Mouse (Mus musculus) liver, embryonic 13.5 days (tissue): Measurements from ENCODE around the gene Btnl6. TPM values are rescaled to one million over a fixed set of nuclear protein-coding genes. Genes with fewer than 3 reads are reported as not detected.
"Not testable (repeated sequence)": the region's sequence is repeated elsewhere in the genome, so short reads cannot be mapped to it uniquely, and the experiment has no call there.

Experiments used
- ATAC-seq: fragments of 200-750 bp; cut with Nextera tagmentation; 2 replicates; pipeline ENCODE4 v1.8.0; 2017; ENCODE audit warnings: low read depth, mild to moderate bottlenecking, moderate number of reproducible peaks, moderate library complexity
- DNase-seq: peaks from one replicate; pipeline ENCODE4 v3.0.0; 2022
- H3K27ac ChIP-seq: fragments of 300-500 bp; sonication (generic); 2 replicates; pipeline ENCODE4 v1.5.1; 2015; ENCODE audit warnings: moderate library complexity, mild to moderate bottlenecking, inconsistent platforms
- H3K27me3 ChIP-seq: fragments of 300-500 bp; sonication (generic); 2 replicates; pipeline ENCODE4 v1.6.1; 2015; ENCODE audit warnings: mild to moderate bottlenecking, inconsistent platforms
- H3K36me3 ChIP-seq: fragments of 300-500 bp; sonication (generic); 2 replicates; pipeline ENCODE4 v1.6.1; 2015; ENCODE audit warnings: mild to moderate bottlenecking, inconsistent platforms
- H3K4me1 ChIP-seq: fragments of 300-500 bp; sonication (generic); replicated peaks from 2 replicates; pipeline ENCODE4 v1.6.1; 2015; ENCODE audit warnings: inconsistent platforms
- H3K4me2 ChIP-seq: fragments of 300-500 bp; sonication (generic); 2 replicates; pipeline ENCODE4 v1.6.1; 2015; ENCODE audit warnings: inconsistent platforms, mild to moderate bottlenecking, moderate library complexity
- H3K4me3 ChIP-seq: fragments of 300-500 bp; sonication (generic); replicated peaks from 2 replicates; pipeline ENCODE4 v1.5.1; 2015; ENCODE audit warnings: mild to moderate bottlenecking, inconsistent platforms
- H3K9ac ChIP-seq: fragments of 300-500 bp; sonication (generic); 2 replicates; pipeline ENCODE4 v1.6.1; 2015; ENCODE audit warnings: mild to moderate bottlenecking, inconsistent platforms
- H3K9me3 ChIP-seq: fragments of 300-500 bp; sonication (generic); replicated peaks from 2 replicates; pipeline ENCODE4 v1.6.1; 2016; ENCODE audit warnings: inconsistent platforms
- whole genome bisulfite sequencing: fragments of 180-500 bp; shearing (Covaris S2); methylation state at CpG from one replicate; pipeline ENCODE4 v1.1.7; 2015; ENCODE audit not compliant: insufficient replicate concordance; 5-methylcytosine and 5-hydroxymethylcytosine counted together
- polyA plus RNA-seq: library from polyadenylated mRNA; unstranded; fragments of >200 nt; fragmentation: Nextera tagmentation; extraction: Ambion mirVana; gene quantifications from 2 replicates; pipeline ENCODE4 v1.2.1, GENCODE M21; 2015

The Btnl6 gene
- polyA plus RNA-seq, 1 experiment from 2014 or later = not detected

DNA sequence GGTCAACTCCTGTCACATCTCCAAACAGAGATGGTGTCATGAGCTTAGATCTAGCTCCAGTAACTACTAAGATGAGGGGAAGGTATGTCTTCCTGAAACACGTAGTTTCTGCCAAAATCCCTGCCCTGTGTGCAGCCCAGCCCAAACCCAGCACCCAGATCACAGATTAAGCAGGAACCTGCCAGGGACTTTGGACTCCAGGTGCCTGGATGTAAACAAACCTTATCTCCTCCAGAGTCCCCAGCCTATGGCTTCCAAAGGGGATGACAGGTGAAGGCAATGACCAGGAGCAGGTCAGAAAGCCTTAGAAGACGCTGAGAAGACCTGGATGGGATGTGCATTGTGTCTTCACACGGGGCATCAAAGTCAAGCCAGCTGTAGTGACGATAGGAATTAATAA is 19.4 kb downstream of the Btnl6 start:
- H3K9me3 ChIP-seq, H3K4me2 ChIP-seq, H3K4me3 ChIP-seq, H3K27me3 ChIP-seq, H3K27ac ChIP-seq, ATAC-seq, H3K4me1 ChIP-seq, H3K36me3 ChIP-seq, DNase-seq, H3K9ac ChIP-seq: not testable (repeated sequence)
- 37% methylated on average over 3 of the region's 4 CpGs for WGBS

DNA sequence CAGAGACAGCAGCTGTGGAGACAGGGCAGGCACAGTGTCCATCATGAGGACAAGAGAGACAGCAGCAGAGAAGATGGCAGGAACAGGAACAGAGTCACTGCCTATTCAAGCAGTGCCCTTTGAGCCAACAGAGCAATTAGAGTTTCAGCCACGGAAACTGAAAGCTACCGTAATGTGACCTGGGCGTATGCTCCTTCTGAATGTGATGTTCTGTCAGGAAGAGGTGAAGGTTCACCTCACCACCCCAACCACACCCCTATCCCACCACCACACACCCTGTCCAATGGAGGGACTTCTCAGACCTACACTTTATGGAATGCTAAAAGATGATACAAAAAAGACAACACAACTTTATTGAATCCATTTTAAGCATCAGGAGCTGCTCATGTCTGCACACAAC is 19.8 kb downstream of the Btnl6 start:
- not testable (repeated sequence) for DNase-seq, H3K36me3 ChIP-seq, H3K27me3 ChIP-seq, H3K27ac ChIP-seq, ATAC-seq, H3K4me3 ChIP-seq, H3K4me1 ChIP-seq, H3K4me2 ChIP-seq, H3K9ac ChIP-seq, H3K9me3 ChIP-seq
- WGBS = 56% methylated on average over 3 of the region's 3 CpGs

DNA sequence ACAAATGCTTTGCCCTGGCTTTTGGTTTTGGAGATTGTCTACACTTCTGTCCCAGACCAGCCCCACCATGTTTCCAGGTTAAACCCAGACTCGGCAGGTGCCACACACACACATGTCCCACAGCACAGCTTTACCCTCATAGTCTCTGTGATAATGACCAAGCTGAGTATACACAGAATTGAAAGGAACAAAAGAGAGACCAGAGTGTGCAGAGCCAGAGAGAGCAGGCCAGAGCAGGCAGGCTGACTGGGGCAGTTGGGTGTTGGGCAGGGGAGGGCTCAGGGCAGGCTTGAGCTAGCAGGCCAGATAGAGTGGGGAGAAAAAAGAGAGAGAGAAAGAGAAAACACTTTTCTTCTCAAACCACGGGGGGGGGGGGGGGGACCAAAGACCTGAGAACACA is 20.6 kb downstream of the Btnl6 start:
- no peak for DNase-seq
- H3K4me2 ChIP-seq = no peak overlapping the region
- H3K4me1 ChIP-seq = no peaks in the 10 kb centered on the region
- H3K9me3 ChIP-seq = no peaks in the 10 kb centered on the region
- H3K4me3 ChIP-seq = no peak overlapping the region
- 34% methylated on average over 2 of the region's 2 CpGs for WGBS
- no peak overlapping the region for H3K27ac ChIP-seq
- no peak overlapping the region for H3K9ac ChIP-seq
- H3K36me3 ChIP-seq = no peaks in the 10 kb centered on the region
- no peak for ATAC-seq
- H3K27me3 ChIP-seq = no peaks in the 10 kb centered on the region

- 53% methylated on average over 2 of the region's 2 CpGs for WGBS
- H3K4me3 ChIP-seq = not testable (repeated sequence)
Observed at GRCm38 (mm10) chr17:34495156-34495555, 22.0 kb downstream of the Btnl6 start.

DNA sequence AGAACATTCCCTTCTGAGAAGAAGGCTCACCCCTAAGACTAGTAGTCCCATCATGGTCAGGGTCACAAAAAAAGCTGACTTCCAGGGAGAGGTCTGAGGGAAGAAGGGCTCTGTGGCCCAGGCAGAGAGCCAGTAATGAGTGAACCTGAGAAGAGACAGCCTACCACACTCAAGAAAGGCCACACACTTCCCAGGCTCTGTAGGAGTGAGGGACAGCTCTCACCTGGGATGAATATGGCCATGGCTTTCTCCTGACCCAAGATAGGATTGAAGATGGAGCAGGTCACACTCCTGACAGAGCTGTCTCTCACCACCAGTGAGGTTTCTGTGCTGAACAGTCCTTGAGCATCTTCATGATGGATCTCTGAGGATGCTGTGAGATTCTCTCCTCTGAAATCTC is 24.4 kb downstream of the Btnl6 start:
- H3K9ac ChIP-seq = no peak overlapping the region
- no peak overlapping the region for H3K27ac ChIP-seq
- ATAC-seq (no peak), DNase-seq (no peak)
- H3K36me3 ChIP-seq = no peaks in the 10 kb centered on the region
- no peaks in the 10 kb centered on the region for H3K9me3 ChIP-seq
- no peak overlapping the region for H3K4me2 ChIP-seq
- H3K27me3 ChIP-seq = no peaks in the 10 kb centered on the region
- no peak overlapping the region for H3K4me3 ChIP-seq
- no peaks in the 10 kb centered on the region for H3K4me1 ChIP-seq

More at GRCm38 (mm10) chr17:34495156-34495555, 22.0 kb downstream of the Btnl6 start:
- H3K9me3 ChIP-seq, H3K9ac ChIP-seq, H3K36me3 ChIP-seq, H3K27me3 ChIP-seq, ATAC-seq, H3K27ac ChIP-seq, H3K4me1 ChIP-seq, DNase-seq, H3K4me2 ChIP-seq: not testable (repeated sequence)

- H3K9me3 ChIP-seq, H3K27ac ChIP-seq, H3K4me3 ChIP-seq, H3K27me3 ChIP-seq, H3K4me1 ChIP-seq, ATAC-seq, H3K36me3 ChIP-seq, H3K4me2 ChIP-seq, H3K9ac ChIP-seq, DNase-seq: not testable (repeated sequence)
- WGBS = 53% methylated on average over 5 of the region's 5 CpGs
Observed at GRCm38 (mm10) chr17:34477238-34478013, 39.7 kb downstream of the Btnl6 start, which contains the start of gene Btnl4. Btnl4 (minus strand) TSS chr17:34477318.

GRCm38 (mm10) chr17:34476427-34476826 is 40.7 kb downstream of the Btnl6 start:
- ATAC-seq (no peak), DNase-seq (no peak)

DNA sequence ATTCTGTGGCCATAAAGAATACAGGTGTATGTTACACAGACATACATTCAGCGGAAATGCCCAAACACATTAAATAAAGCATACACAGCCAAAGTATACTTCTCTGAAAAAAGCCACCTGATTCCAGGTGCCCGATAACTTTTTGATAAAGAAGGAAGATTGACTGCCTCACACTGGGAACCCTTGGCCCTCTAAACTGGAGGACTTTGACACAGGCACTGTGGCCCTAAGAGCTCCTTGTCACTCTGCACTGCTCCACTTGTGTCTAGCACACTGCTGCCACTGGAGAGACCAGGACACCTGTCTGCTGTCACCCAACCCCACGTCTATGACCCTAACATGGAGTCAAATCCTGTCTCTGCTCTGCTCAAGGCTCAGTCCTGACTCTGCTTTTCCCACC is 42.1 kb downstream of the Btnl6 start:
- 55% methylated on average over 3 of the region's 3 CpGs for WGBS
- no peak overlapping the region for H3K9ac ChIP-seq

More at GRCm38 (mm10) chr17:34476427-34476826, 40.7 kb downstream of the Btnl6 start:
- Histone ChIP-seq H3K27ac (no peak overlapping the region), H3K9me3 (no peaks in the 10 kb centered on the region), H3K4me1 (no peaks in the 10 kb centered on the region), H3K4me2 (no peak overlapping the region), H3K4me3 (no peak overlapping the region), H3K36me3 (no peaks in the 10 kb centered on the region), H3K9ac (no peak overlapping the region), H3K27me3 (peaks cover 11% of the 10 kb centered on the region; the same call in 1 of the 2 replicates)
- 71% methylated on average over 1 of the region's 2 CpGs for WGBS

GRCm38 (mm10) chr17:34470491-34470890 is 46.7 kb downstream of the Btnl6 start:
- no peak overlapping the region for H3K9ac ChIP-seq
- no peaks in the 10 kb centered on the region for H3K4me1 ChIP-seq
- no peak overlapping the region for H3K27ac ChIP-seq
- DNase-seq (no peak), ATAC-seq (no peak)
- no peaks in the 10 kb centered on the region for H3K36me3 ChIP-seq
- WGBS = 20% methylated on average over 2 of the region's 2 CpGs
- no peak overlapping the region for H3K4me2 ChIP-seq
- H3K27me3 ChIP-seq = peaks cover 35% of the 10 kb centered on the region; the same call in 1 of the 2 replicates
- no peak overlapping the region for H3K4me3 ChIP-seq
- H3K9me3 ChIP-seq = no peaks in the 10 kb centered on the region

More for the DNA sequence above, 42.1 kb downstream of the Btnl6 start:
- no peaks in the 10 kb centered on the region for H3K9me3 ChIP-seq
- H3K27ac ChIP-seq = no peak overlapping the region
- peaks cover 19% of the 10 kb centered on the region; the same call in 1 of the 2 replicates for H3K27me3 ChIP-seq
- no peaks in the 10 kb centered on the region for H3K36me3 ChIP-seq
- DNase-seq = no peak
- no peak for ATAC-seq
- H3K4me1 ChIP-seq = no peaks in the 10 kb centered on the region
- H3K4me2 ChIP-seq = no peak overlapping the region
- H3K4me3 ChIP-seq = no peak overlapping the region

DNA sequence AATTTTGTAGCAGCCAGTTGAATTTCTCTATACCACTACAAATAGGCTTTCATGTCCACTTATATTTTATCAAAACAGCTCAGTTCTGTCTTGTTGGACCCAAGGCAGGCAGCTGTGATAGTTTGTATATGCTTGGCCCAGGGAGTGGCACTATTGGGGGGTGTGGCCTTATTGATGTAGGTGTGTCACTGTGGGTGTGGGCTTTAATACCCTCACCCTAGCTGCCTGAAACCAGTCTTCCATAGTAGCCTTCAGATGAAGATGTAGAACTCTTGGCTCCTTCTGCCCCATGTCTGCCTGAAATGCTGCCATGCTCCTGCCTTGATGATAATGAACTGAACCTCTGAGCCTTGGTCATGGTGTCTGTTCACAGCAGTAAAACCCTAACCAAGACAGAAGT is 51.2 kb downstream of the Btnl6 start:
- H3K4me3 ChIP-seq, H3K36me3 ChIP-seq, H3K4me2 ChIP-seq, H3K9ac ChIP-seq, DNase-seq, H3K27ac ChIP-seq, H3K9me3 ChIP-seq, ATAC-seq, H3K4me1 ChIP-seq: not testable (repeated sequence)
- H3K27me3 ChIP-seq = peaks cover 23% of the 10 kb centered on the region; the same call in 1 of the 2 replicates

DNA sequence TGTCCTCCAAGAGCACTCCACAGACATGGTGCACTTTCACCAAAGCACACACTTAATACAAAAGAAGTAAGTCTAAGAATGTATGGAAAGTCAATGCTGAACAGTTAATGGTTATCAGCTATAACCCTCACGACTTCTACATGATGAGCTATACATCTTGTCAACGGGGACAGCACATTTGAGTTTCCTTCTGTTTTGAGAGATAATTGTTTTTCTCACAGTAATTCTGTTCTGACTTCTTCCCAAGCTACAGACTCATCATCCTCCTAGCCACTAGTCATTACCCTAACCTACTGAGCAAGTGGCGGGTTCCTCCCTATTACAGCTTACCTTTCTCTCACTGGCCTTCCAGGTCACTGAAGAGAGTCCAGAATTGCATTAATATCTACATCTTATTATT is 57.9 kb downstream of the Btnl6 start:
- Histone ChIP-seq H3K27me3 (no peaks in the 10 kb centered on the region; the same call in 1 of the 2 replicates), H3K4me1 (peaks cover 36% of the 10 kb centered on the region), H3K27ac (no peak overlapping the region), H3K9me3 (no peaks in the 10 kb centered on the region), H3K9ac (no peak overlapping the region), H3K4me2 (no peak overlapping the region), H3K36me3 (no peaks in the 10 kb centered on the region), H3K4me3 (no peak overlapping the region)
- ATAC-seq (peak; percentile 55), DNase-seq (no peak)
- 24% methylated on average over 3 of the region's 3 CpGs for WGBS
